ENCODE assay signal across 10 mouse cellular contexts in the genomic region with DNA sequence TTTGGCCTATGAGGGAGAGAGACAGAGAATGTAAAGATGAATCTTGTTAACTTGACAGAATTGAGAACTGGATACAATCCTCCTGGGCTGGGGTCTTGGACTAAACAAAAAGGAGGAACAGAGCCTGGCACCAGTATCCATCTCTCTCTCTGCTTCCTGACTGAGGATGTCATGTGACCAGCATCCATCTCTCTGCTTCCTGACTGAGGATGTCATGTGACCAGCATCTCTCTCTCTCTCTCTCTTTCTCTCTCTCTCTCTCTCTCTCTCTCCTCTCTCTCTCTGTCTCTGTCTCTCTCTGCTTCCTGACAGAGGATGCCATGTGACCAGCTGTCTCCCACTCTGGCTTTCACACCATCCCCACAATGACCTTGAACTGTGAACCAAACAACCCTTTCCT. TPM values are rescaled to one million over a fixed set of nuclear protein-coding genes. Genes with fewer than 3 reads are reported as not detected.
DNase-seq lines count a peak whose midpoint lies in the region; ATAC-seq and TF ChIP-seq lines count a peak whose summit lies in the region.
"Had no signal": no experiment of that assay in that cellular context is flagged by ENCODE, and none has a peak within 500 bp of the region (broad histone marks: within the 10 kb centered on the region; RNA-seq: fewer than 3 reads in every experiment).

No protein-coding gene starts in this region.

- H3K27me3 ChIP-seq in heart, embryonic 12.5 days (replicated peaks) = peaks cover 57% of the 10 kb centered on the region
- peaks cover 16% of the 10 kb centered on the region; the same call in 1 of the 2 replicates for H3K27me3 ChIP-seq in lung, embryonic 14.5 days (ENCODE audit: insufficient read depth, low read length)
- peaks cover 13% of the 10 kb centered on the region; the same call in 1 of the 2 replicates for H3K27me3 ChIP-seq in intestine, embryonic 15.5 days (replicated peaks)
- H3K27me3 ChIP-seq in stomach, embryonic 15.5 days (replicated peaks) = 0 out of 2 replicates have a peak, but pooled peaks cover 5% of the 10 kb centered on the region
- H3K27me3 ChIP-seq: hindbrain, embryonic 15.5 days had no signal

- H3K36me3 ChIP-seq in heart, embryonic 12.5 days = no peaks in the 10 kb centered on the region
- H3K36me3 ChIP-seq in lung, embryonic 14.5 days (ENCODE audit: insufficient read depth) = no peaks in the 10 kb centered on the region
- no peaks in the 10 kb centered on the region for H3K36me3 ChIP-seq in intestine, embryonic 15.5 days
- H3K36me3 ChIP-seq in stomach, embryonic 15.5 days = no peaks in the 10 kb centered on the region
- H3K36me3 ChIP-seq: hindbrain, embryonic 15.5 days had no signal

- no peak overlapping the region for H3K27ac ChIP-seq in heart, embryonic 12.5 days (ENCODE audit: poor library complexity, severe bottlenecking)
- no peak overlapping the region for H3K27ac ChIP-seq in lung, embryonic 14.5 days (ENCODE audit: low read depth)
- no peak overlapping the region for H3K27ac ChIP-seq in intestine, embryonic 15.5 days
- H3K27ac ChIP-seq in stomach, embryonic 15.5 days = no peak overlapping the region
- H3K27ac ChIP-seq: hindbrain, embryonic 15.5 days had no signal

- H3K4me3 ChIP-seq in heart, embryonic 12.5 days = peak overlapping the region; percentile 26; the same call in 1 of the 2 replicates
- H3K4me3 ChIP-seq in lung, embryonic 14.5 days (ENCODE audit: low read depth, low read length) = no peak overlapping the region
- H3K4me3 ChIP-seq in intestine, embryonic 15.5 days (replicated peaks) = peak overlapping the region; percentile 20; the same call in 1 of the 2 replicates
- peak overlapping the region; percentile 30; the same call in 1 of the 2 replicates for H3K4me3 ChIP-seq in stomach, embryonic 15.5 days (replicated peaks)
- H3K4me3 ChIP-seq: hindbrain, embryonic 15.5 days had no signal

- no peak for ATAC-seq in heart, embryonic 12.5 days (ENCODE audit: insufficient number of reproducible peaks, low FRiP score)
- ATAC-seq in lung, embryonic 14.5 days (ENCODE audit: insufficient read depth) = no peak
- 0 out of 2 replicates have a peak, but pooled peaks have one; percentile 5 for ATAC-seq in intestine, embryonic 15.5 days
- no peak for ATAC-seq in stomach, embryonic 15.5 days (ENCODE audit: insufficient read depth, low FRiP score, low read depth)

- TF ChIP-seq CTCF in lung, embryonic 14.5 days (IDR thresholded peaks at IDR 0.05; ENCODE audit: low read depth) = no peak

- H3K9ac ChIP-seq in heart, embryonic 12.5 days = no peak overlapping the region
- no peak overlapping the region for H3K9ac ChIP-seq in lung, embryonic 14.5 days
- H3K9ac ChIP-seq in intestine, embryonic 15.5 days = no peak overlapping the region
- no peak overlapping the region for H3K9ac ChIP-seq in stomach, embryonic 15.5 days
- H3K9ac ChIP-seq: forebrain, postnatal 0 days; hindbrain, embryonic 15.5 days had no signal

- peak overlapping the region; percentile 59 for H3K4me2 ChIP-seq in heart, embryonic 12.5 days
- peak overlapping the region; percentile 55 for H3K4me2 ChIP-seq in lung, embryonic 14.5 days
- H3K4me2 ChIP-seq in intestine, embryonic 15.5 days (replicated peaks) = peak overlapping the region; percentile 54
- H3K4me2 ChIP-seq in stomach, embryonic 15.5 days = peak overlapping the region; percentile 54

- H3K4me1 ChIP-seq in heart, embryonic 12.5 days (replicated peaks) = peaks cover 25% of the 10 kb centered on the region; the same call in 1 of the 2 replicates
- 0 out of 2 replicates have a peak, but pooled peaks cover 7% of the 10 kb centered on the region for H3K4me1 ChIP-seq in lung, embryonic 14.5 days (ENCODE audit: insufficient read depth)
- H3K4me1 ChIP-seq in intestine, embryonic 15.5 days (replicated peaks) = peaks cover 13% of the 10 kb centered on the region
- H3K4me1 ChIP-seq in stomach, embryonic 15.5 days = peaks cover 13% of the 10 kb centered on the region; the same call in 1 of the 2 replicates

- H3K9me3 ChIP-seq in heart, embryonic 12.5 days (replicated peaks) = no peaks in the 10 kb centered on the region
- no peaks in the 10 kb centered on the region for H3K9me3 ChIP-seq in lung, embryonic 14.5 days (ENCODE audit: low read depth, low read length)
- no peaks in the 10 kb centered on the region for H3K9me3 ChIP-seq in intestine, embryonic 15.5 days
- no peaks in the 10 kb centered on the region for H3K9me3 ChIP-seq in stomach, embryonic 15.5 days
- H3K9me3 ChIP-seq: hindbrain, embryonic 15.5 days had no signal

- no peak for DNase-seq in heart, adult 9 months (ENCODE audit: low spot score in 2 of 2)
- no peak for DNase-seq in lung, embryonic 14.5 days
- DNase-seq in lung, postnatal 36 days = no peak
- no peak for DNase-seq in cerebellum, adult 9-10 months
- DNase-seq in adrenal gland, adult 8-10 months = no peak

RNA-seq across cellular contexts. Expression of a gene that starts 43.5 kb away (rescaled TPM):
- polyA plus RNA-seq in heart, embryonic 12.5 days (2016; fragmentation: Nextera tagmentation; extraction: Ambion mirVana) = 7.6 and 8.2 TPM in 2 replicates
- 10.9 and 11.6 TPM in 2 replicates for polyA plus RNA-seq in lung, embryonic 14.5 days (2014; fragmentation: Nextera tagmentation; extraction: Ambion mirVana)
- polyA plus RNA-seq in intestine, embryonic 15.5 days (2015; fragmentation: Nextera tagmentation; extraction: Ambion mirVana) = 9.6 TPM in 2 replicates
- polyA plus RNA-seq in stomach, embryonic 15.5 days (2015; fragmentation: Nextera tagmentation; extraction: Ambion mirVana) = 11.6 and 12.2 TPM in 2 replicates
- total RNA-seq in adrenal gland, adult 8-10 months (2022) = 10 to 100 TPM; 22.3 to 41.0 (median 31.9) TPM
